Mouse (Mus musculus) 416B (cell line): ENCODE measurements around the gene Kctd7.

ENCODE experiments used
- DNase-seq: peaks from one replicate; pipeline ENCODE4 v3.0.0; 2011; ENCODE audit warnings: low read depth

Gene Kctd7

DNA sequence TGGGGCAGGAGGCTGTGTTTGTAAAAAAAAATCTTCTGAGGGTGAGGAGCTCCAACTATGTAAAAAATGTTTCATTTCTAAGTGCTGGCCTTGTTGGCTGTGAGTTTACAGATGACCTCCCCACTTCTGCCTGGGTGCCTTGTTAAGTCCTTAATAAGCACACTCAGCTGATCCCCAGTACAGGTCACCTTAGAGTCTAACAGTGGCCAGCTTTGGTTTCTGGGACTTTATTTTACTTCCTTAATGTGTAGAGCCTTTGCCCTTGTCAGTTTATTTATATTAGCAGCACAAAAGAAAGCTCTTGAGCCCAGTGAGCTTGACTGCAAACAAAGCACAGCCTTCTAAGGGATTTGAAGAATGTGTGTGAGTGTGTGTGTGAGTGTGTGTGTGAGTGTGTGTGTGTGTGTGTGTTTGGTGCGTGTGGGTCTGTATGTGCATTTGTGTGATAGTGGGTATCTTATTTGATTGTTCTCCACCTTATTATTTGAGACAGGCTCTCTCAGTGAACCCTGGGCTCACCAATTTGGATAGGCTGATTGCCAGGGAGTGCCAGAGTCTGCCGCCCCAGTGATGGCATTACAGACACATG is 47.8 kb downstream of the Kctd7 start:
- no peak for DNase-seq

DNA sequence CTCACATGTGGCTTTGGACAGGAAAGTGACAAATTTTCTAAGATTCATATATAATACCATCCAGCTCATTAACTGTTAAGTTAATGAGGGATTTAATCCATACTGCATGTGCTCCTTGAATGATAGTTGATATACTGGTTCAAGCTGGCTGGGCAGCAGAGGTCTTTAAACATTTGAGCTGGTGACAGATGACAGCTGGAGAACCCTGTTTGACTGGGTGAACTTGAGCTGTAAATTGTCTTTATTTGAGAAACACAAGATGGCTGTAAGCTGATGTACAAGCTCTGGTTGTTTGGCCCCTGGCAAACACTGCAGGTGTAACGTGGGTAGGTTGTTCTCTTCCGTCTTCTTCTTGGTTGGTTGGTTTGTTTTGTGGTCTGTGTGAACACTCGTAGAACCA is 49.1 kb downstream of the Kctd7 start:
- DNase-seq, result no peak

DNA sequence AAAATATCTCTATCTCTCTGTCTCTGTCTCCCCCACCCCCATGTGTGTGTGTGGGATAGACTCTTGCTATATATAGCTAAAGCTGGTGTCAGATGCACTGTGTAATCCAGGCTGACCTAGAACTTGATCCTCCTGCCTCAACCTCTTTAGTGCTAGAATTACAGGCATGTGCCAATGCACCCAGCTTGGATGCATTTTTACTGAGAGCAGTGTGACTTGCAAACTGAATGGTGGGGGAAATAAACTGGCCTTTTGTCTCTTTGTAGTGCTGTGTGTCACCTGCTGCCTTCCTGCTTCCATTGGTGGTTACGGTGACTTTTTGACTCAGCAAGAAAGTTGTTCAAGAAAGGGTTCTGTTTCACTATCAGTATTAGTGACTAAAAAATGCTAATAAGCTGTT is 51.6 kb downstream of the Kctd7 start:
- peak; percentile 53 for DNase-seq

DNA sequence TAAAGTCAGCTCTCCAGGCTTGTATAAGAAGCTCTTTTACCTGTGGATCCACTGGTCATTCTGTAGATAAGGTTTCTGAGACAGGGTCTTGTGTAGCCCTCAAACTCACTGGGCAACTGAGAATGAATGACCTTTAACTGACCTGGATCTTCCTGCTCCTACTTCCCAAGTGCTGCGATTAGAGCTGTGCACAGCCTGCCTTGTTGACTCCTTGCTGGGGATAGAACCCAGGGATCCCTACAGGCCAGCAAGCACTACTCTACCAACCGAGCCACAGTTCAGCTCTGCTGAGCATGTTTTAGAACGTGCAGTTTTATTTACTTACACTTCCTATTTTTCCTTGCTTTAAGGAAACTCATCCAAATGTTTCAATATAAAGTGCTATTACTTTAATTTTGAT is 52.8 kb downstream of the Kctd7 start:
- DNase-seq, result no peak

DNA sequence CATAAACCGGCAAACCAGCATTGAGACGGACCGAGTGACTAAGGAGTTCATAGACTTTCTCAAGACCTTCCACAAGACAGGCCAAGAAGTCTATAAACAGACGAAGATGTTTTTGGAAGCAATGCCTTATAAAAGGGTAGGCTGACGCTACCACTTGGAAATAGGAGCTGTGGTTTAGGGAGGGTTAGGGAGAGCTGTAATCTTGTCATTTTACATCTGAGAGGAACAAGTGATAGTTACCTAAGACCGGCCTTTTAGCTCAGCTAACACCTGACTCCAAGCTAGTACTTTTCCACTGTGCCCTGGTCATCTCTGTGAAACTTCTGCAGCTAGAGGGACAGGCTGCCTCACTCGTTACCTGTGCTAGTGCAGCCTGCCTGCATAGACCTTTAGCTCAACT is 53.3 kb downstream of the Kctd7 start:
- DNase-seq, result no peak

DNA sequence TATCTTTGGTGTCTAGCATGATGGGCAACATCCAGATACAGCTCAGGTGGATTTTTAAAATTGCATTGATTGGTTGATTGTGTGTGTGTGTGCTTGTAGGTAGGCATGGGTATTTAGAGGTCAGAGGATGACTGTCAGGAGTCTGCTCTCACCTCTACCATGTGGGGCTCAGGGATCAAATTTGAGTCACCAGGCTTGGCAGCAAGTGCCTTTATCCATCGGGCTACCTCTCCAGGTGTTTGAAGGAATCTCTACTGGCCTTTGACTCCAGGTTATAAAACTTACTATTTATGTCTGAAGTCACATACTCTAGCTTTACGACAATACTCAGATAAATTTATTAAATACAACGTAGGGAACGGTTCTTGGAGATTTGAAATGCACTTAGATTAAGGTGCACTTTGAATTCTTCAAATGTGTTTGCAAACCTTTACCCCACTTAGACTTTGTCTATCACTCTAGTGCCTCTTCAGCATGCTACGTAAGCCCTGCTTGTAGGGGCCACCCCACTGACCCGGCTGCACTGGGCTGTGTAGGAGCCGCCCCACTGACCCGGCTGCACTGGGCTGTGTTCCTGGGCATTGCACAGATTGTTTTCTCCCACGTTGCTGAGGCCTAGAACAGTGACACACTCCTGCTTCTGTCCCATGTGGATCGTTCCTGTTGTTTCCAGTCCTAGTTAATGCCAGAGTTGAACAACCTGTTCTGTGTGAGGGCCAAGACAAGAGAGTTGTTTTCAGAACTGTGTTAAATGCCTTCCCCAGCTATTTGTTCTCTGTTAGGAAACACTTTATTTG is 55.8 kb downstream of the Kctd7 start:
- DNase-seq, result no peak

DNA sequence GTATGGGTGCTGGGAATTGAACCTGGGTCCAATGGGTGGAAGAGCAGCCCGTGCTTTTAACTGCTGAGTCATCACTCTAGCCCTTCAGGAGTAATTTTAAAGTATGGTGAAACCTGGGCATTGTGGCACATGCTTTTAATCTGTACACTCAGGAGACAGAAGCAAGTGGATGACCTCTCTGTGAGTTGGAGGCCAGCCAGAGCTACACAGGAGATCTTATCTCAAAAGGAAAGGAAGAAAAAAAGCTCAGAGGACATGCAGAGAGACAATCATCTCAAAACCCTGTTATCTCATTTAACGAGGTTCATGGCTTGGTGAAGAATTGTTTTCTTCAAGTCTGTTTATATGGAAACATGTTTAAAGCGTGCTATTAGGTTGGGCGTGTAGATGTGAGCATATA is 59.3 kb downstream of the Kctd7 start:
- DNase-seq, result peak; percentile 85

DNA sequence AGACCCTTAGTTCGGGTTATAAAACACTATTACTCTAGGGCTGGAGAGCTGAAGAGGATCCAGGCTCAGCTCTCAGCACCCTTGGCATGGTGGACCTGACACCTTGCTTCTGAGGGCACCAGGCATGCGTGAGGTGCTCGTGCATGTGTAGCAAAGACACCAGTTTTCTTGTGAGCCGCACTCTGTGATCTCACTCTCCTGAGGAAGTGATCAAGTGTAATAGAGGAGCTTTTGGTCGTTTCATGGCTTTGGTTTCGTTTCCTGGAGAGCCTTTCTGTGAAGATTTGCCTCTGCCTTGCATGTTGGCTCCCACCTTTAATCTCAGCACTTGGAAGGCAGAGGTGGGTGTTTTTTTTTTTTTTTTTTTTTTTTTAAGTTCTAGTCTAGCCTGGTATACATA is 59.9 kb downstream of the Kctd7 start:
- DNase-seq, result peak; percentile 33
